ENCODE assay signal across 10 mouse cellular contexts in the genomic region with DNA sequence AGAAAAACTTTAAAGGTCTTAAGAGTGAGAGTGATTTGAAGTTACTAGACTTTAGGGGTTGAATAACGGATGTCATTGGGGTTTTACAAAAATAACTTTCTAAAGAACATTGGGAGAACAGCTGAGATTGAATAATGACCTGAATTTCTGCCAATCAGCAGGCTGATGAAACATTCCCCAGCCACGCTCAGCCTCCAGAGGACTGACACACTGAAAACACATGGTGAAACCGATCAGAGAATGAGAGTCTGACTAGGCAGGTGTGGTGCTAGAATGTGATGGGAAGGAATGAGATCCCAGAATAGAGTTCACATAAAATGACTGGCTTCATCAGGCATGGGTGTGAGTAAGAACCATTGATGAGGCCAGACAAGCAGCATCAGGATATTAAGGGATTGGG.
DNase-seq lines count a peak whose midpoint lies in the region; ATAC-seq and TF ChIP-seq lines count a peak whose summit lies in the region.
"Had no signal": no experiment of that assay in that cellular context is flagged by ENCODE, and none has a peak within 500 bp of the region (broad histone marks: within the 10 kb centered on the region; RNA-seq: fewer than 3 reads in every experiment).

No protein-coding gene starts in this region.

- 19% methylated on average over 3 of the region's 3 CpGs for WGBS in heart, adult 2 months
- 74% methylated on average over 3 of the region's 3 CpGs for WGBS in heart, embryonic 11.5 days (ENCODE audit: insufficient replicate concordance)
- 84% methylated on average over 3 of the region's 3 CpGs for whole genome bisulfite sequencing in forebrain, embryonic 11.5 days

- intact Hi-C loops in heart, adult 2 months (cut with DNase I), result no loop called here
- intact Hi-C loops in gastrocnemius, postnatal 36 days (cut with DNase I), result no loop called here

- H3K4me2 ChIP-seq in heart, embryonic 11.5 days, result no peak overlapping the region
- H3K4me2 ChIP-seq in forebrain, embryonic 11.5 days (ENCODE audit: low read depth, low read length, severe bottlenecking), result no peak overlapping the region

- H3K4me3 ChIP-seq in heart, adult 2 months, result no peak overlapping the region
- H3K4me3 ChIP-seq in heart, embryonic 11.5 days (ENCODE audit: low read depth, low read length), result no peak overlapping the region
- no peak overlapping the region for H3K4me3 ChIP-seq in forebrain, embryonic 11.5 days (ENCODE audit: low read depth, low read length)
- H3K4me3 ChIP-seq: erythroblast, embryonic 14.5 days had no signal

- peaks cover 5% of the 10 kb centered on the region for H3K4me1 ChIP-seq in heart, adult 2 months (ENCODE audit: control insufficient read depth, insufficient read depth, low read length)
- no peaks in the 10 kb centered on the region for H3K4me1 ChIP-seq in heart, embryonic 11.5 days (ENCODE audit: control insufficient read depth, insufficient read depth, low read length)
- no peaks in the 10 kb centered on the region for H3K4me1 ChIP-seq in forebrain, embryonic 11.5 days (replicated peaks; ENCODE audit: control insufficient read depth, insufficient read depth, low read length)

- no peak for TF ChIP-seq POLR2A in heart, adult 2 months (IDR thresholded peaks at IDR 0.05; ENCODE audit: insufficient read depth, low read depth, low read length)

- no peaks in the 10 kb centered on the region for H3K9me3 ChIP-seq in heart, embryonic 11.5 days (replicated peaks; ENCODE audit: control insufficient read depth, low read length)
- no peaks in the 10 kb centered on the region for H3K9me3 ChIP-seq in forebrain, embryonic 11.5 days (ENCODE audit: control insufficient read depth, low read length)

- no peaks in the 10 kb centered on the region; the same call in 1 of the 2 replicates for H3K36me3 ChIP-seq in heart, adult 2 months (ENCODE audit: control insufficient read depth, insufficient read depth, low read length)
- H3K36me3 ChIP-seq in heart, embryonic 11.5 days (ENCODE audit: control insufficient read depth, insufficient read depth, low read length), result no peaks in the 10 kb centered on the region
- no peaks in the 10 kb centered on the region for H3K36me3 ChIP-seq in forebrain, embryonic 11.5 days (ENCODE audit: control insufficient read depth, insufficient read depth, low read length)

- TF ChIP-seq EP300 in heart, adult 2 months (IDR thresholded peaks at IDR 0.05; ENCODE audit: insufficient read depth, low read depth, low read length), result 0 out of 2 replicates have a peak, but pooled peaks have one; percentile 23

- no peaks in the 10 kb centered on the region for H3K79me2 ChIP-seq in heart, adult 2 months (replicated peaks; ENCODE audit: control insufficient read depth, insufficient read depth, low read length)

- H3K27ac ChIP-seq in heart, adult 2 months, result peak overlapping the region; percentile 57
- no peak overlapping the region for H3K27ac ChIP-seq in heart, embryonic 11.5 days (ENCODE audit: low read depth, low read length)
- H3K27ac ChIP-seq in forebrain, embryonic 11.5 days (ENCODE audit: low read depth, low read length), result no peak overlapping the region

- H3K27me3 ChIP-seq in heart, adult 2 months (ENCODE audit: control insufficient read depth, insufficient read depth, low read length), result no peaks in the 10 kb centered on the region
- H3K27me3 ChIP-seq in heart, embryonic 11.5 days (ENCODE audit: control insufficient read depth, insufficient read depth, low read length), result no peaks in the 10 kb centered on the region
- H3K27me3 ChIP-seq in forebrain, embryonic 11.5 days (ENCODE audit: control insufficient read depth, insufficient read depth, low read length), result no peaks in the 10 kb centered on the region

- DNase-seq in heart, adult 2 months, result peak; percentile 30 to 51
- peak; percentile 4 for DNase-seq in urinary bladder, postnatal 14 days (ENCODE audit: low spot score)
- no peak for DNase-seq in urinary bladder, adult 18-20 months (ENCODE audit: low spot score in 2 of 2)
- DNase-seq in gastrocnemius, postnatal 36 days, result peak; percentile 20 to 24
- no peak for DNase-seq in left cerebral cortex, adult 9 months (ENCODE audit: low spot score in 2 of 2)
- no peak for DNase-seq in forebrain, embryonic 11.5 days (ENCODE audit: low spot score)
- no peak for DNase-seq in right cerebral cortex, postnatal 25 days
- DNase-seq: spleen, adult 18-20 months had no signal

- TF ChIP-seq CTCF in heart, adult 2 months (IDR thresholded peaks at IDR 0.05), result no peak

- no peak overlapping the region for H3K9ac ChIP-seq in heart, adult 2 months (ENCODE audit: low read depth, low read length)
- no peak overlapping the region for H3K9ac ChIP-seq in heart, embryonic 11.5 days (ENCODE audit: low read depth, low read length)
- H3K9ac ChIP-seq in forebrain, embryonic 11.5 days (ENCODE audit: low read length), result no peak overlapping the region

- no peak for ATAC-seq in heart, embryonic 11.5 days (replicated peaks; ENCODE audit: insufficient number of reproducible peaks, low FRiP score, low TSS enrichment)
- ATAC-seq in forebrain, embryonic 11.5 days (replicated peaks; ENCODE audit: low FRiP score), result no peak

Comparison
In these comparisons a context has a peak if more than half of its experiments do, and no peak if none do; other contexts are left out.
1. DNase-seq: peak in heart, adult 2 months (2 of 2), urinary bladder, postnatal 14 days (single experiment) and gastrocnemius, postnatal 36 days (2 of 2); none in urinary bladder, adult 18-20 months (0 of 2), left cerebral cortex, adult 9 months (0 of 2), forebrain, embryonic 11.5 days (single experiment) and right cerebral cortex, postnatal 25 days (single experiment).